Mouse (Mus musculus) stomach, postnatal 0 days (tissue): ENCODE measurements at regions not wholly inside any gene's neighbourhood (a gene's known extent, or its start where the extent isn't known, plus 50 kb on each side); places are given as distances from the start of the nearest gene placed in this dataset.

Experiments used
- CTCF ChIP-seq: IDR thresholded peaks from 2 replicates; pipeline ENCODE4 v1.5.1; 2016; ENCODE audit warnings: antibody characterized with exemption, low read depth, mild to moderate bottlenecking, moderate library complexity
- EP300 ChIP-seq: optimal IDR thresholded peaks from 2 replicates; pipeline ENCODE3; 2016; ENCODE audit warnings: antibody characterized with exemption

DNA sequence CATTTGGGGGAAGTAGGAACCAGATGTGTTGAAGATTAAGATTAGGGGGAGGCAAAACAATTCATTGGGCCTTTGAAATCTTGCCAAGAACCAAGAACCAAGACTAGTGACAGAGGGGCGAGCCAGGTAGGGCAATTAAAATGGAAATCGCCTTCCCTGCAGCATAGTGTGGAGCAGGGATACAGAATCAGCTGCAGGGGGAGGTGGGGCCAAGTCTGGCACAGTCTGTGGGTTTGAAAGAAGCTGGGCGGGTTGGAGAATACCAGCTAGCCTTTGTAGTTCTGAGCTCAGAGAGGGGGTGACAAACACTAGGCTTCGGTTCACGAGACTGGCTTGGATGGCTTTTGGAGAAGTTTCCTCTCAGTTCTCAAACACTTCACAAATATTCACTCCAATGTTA is 414.3 kb upstream of the Ubash3b start:
- TF ChIP-seq EP300 (no peak), CTCF (no peak)
